26 mouse cellular contexts compared by ENCODE assay signal in genomic region chr11:47305579-47305978, GRCm38 (mm10).
DNase-seq lines count a peak whose midpoint lies in the region; ATAC-seq and TF ChIP-seq lines count a peak whose summit lies in the region.
"Had no signal": no experiment of that assay in that cellular context is flagged by ENCODE, and none has a peak within 500 bp of the region (broad histone marks: within the 10 kb centered on the region; RNA-seq: fewer than 3 reads in every experiment).

No protein-coding gene starts in this region.

- no peak for ATAC-seq in kidney, postnatal 0 days (replicated peaks; ENCODE audit: low FRiP score, low read depth)
- peak; percentile 58; the same call in 1 of the 2 replicates for ATAC-seq in stomach, embryonic 16.5 days (ENCODE audit: insufficient read depth, low FRiP score)
- ATAC-seq: intestine, embryonic 16.5 days had no signal

- no peak for TF ChIP-seq CTCF in kidney, postnatal 0 days (IDR thresholded peaks at IDR 0.05; ENCODE audit: low read depth)

- no peaks in the 10 kb centered on the region for H3K36me3 ChIP-seq in kidney, postnatal 0 days (ENCODE audit: insufficient read depth, low read length)
- no peaks in the 10 kb centered on the region for H3K36me3 ChIP-seq in stomach, embryonic 16.5 days (ENCODE audit: control insufficient read depth, insufficient read depth, low read length)
- no peaks in the 10 kb centered on the region for H3K36me3 ChIP-seq in hindbrain, embryonic 10.5 days
- H3K36me3 ChIP-seq: embryonic facial prominence, embryonic 13.5 days; G1E; hindbrain, embryonic 13.5 days; limb, embryonic 13.5 days; liver, embryonic 13.5 days; neural tube, embryonic 15.5 days had no signal

- 0 out of 2 replicates have a peak, but pooled peaks cover 3% of the 10 kb centered on the region for H3K4me1 ChIP-seq in kidney, postnatal 0 days (replicated peaks; ENCODE audit: insufficient read depth, low read length)
- H3K4me1 ChIP-seq in stomach, embryonic 16.5 days (ENCODE audit: control insufficient read depth, insufficient read depth, low read length), result peaks cover 6% of the 10 kb centered on the region; the same call in 1 of the 2 replicates
- no peaks in the 10 kb centered on the region for H3K4me1 ChIP-seq in hindbrain, embryonic 10.5 days (replicated peaks)
- H3K4me1 ChIP-seq: embryonic facial prominence, embryonic 13.5 days; hindbrain, embryonic 13.5 days; limb, embryonic 13.5 days; liver, embryonic 13.5 days; neural tube, embryonic 15.5 days had no signal

- H3K9me3 ChIP-seq in kidney, postnatal 0 days (replicated peaks; ENCODE audit: low read length), result no peaks in the 10 kb centered on the region
- H3K9me3 ChIP-seq in stomach, embryonic 16.5 days (replicated peaks; ENCODE audit: control insufficient read depth, low read length), result no peaks in the 10 kb centered on the region
- H3K9me3 ChIP-seq in hindbrain, embryonic 10.5 days, result no peaks in the 10 kb centered on the region
- H3K9me3 ChIP-seq: embryonic facial prominence, embryonic 13.5 days; G1E; hindbrain, embryonic 13.5 days; limb, embryonic 13.5 days; liver, embryonic 13.5 days; neural tube, embryonic 15.5 days had no signal

- no peak overlapping the region for H3K9ac ChIP-seq in kidney, postnatal 0 days (ENCODE audit: low read depth, low read length)
- H3K9ac ChIP-seq in stomach, embryonic 16.5 days (ENCODE audit: low read length), result no peak overlapping the region
- H3K9ac ChIP-seq: embryonic facial prominence, embryonic 13.5 days; hindbrain, embryonic 13.5 days; limb, embryonic 13.5 days; liver, embryonic 13.5 days; neural tube, embryonic 15.5 days had no signal

- no peaks in the 10 kb centered on the region for H3K27me3 ChIP-seq in kidney, postnatal 0 days (ENCODE audit: insufficient read depth, low read length)
- H3K27me3 ChIP-seq in stomach, embryonic 16.5 days (ENCODE audit: control insufficient read depth, insufficient read depth, low read length), result no peaks in the 10 kb centered on the region
- H3K27me3 ChIP-seq in hindbrain, embryonic 10.5 days (ENCODE audit: insufficient read depth, poor library complexity, severe bottlenecking), result no peaks in the 10 kb centered on the region
- H3K27me3 ChIP-seq: embryonic facial prominence, embryonic 13.5 days; hindbrain, embryonic 13.5 days; limb, embryonic 13.5 days; liver, embryonic 13.5 days; neural tube, embryonic 15.5 days had no signal

- H3K4me2 ChIP-seq in kidney, postnatal 0 days (ENCODE audit: low read length), result no peak overlapping the region
- no peak overlapping the region for H3K4me2 ChIP-seq in stomach, embryonic 16.5 days (ENCODE audit: low read depth, low read length)
- H3K4me2 ChIP-seq: embryonic facial prominence, embryonic 13.5 days; hindbrain, embryonic 13.5 days; limb, embryonic 13.5 days; liver, embryonic 13.5 days; neural tube, embryonic 15.5 days had no signal

- H3K27ac ChIP-seq in kidney, postnatal 0 days, result no peak overlapping the region
- peak overlapping the region; percentile 42; the same call in 1 of the 2 replicates for H3K27ac ChIP-seq in stomach, embryonic 16.5 days (ENCODE audit: low read length)
- no peak overlapping the region for H3K27ac ChIP-seq in hindbrain, embryonic 10.5 days
- H3K27ac ChIP-seq: embryonic facial prominence, embryonic 13.5 days; heart, adult 2 months; hindbrain, embryonic 13.5 days; left cerebral cortex, adult 2 months; limb, embryonic 13.5 days; liver, embryonic 13.5 days; neural tube, embryonic 15.5 days had no signal

- peak; percentile 57 for DNase-seq in kidney, postnatal 0 days (ENCODE audit: low spot score)
- no peak for DNase-seq in kidney, postnatal 10 days
- DNase-seq in 3T3-L1 (ENCODE audit: low read depth, low spot score), result peak; percentile 51
- DNase-seq in NIH3T3 (ENCODE audit: low read depth), result peak; percentile 20
- no peak for DNase-seq in thymus, postnatal 0 days (ENCODE audit: low spot score)
- DNase-seq in hindbrain, embryonic 10.5 days (ENCODE audit: low spot score), result no peak
- DNase-seq: adrenal gland, postnatal 14 days; cerebellum, adult 11 months; cerebellum, adult 9-10 months; kidney, adult 9 months; liver, embryonic 13.5 days; lung, postnatal 10 days; midbrain, embryonic 14.5 days; retina, postnatal 1 day; right cerebral cortex, postnatal 14 days; thymus, adult 2 months had no signal

- no peak overlapping the region for H3K4me3 ChIP-seq in kidney, postnatal 0 days (replicated peaks; ENCODE audit: low read depth, low read length)
- no peak overlapping the region for H3K4me3 ChIP-seq in stomach, embryonic 16.5 days (replicated peaks; ENCODE audit: low read length)
- H3K4me3 ChIP-seq in hindbrain, embryonic 10.5 days, result no peak overlapping the region
- H3K4me3 ChIP-seq: embryonic facial prominence, embryonic 13.5 days; erythroblast, embryonic 14.5 days; heart, adult 2 months; hindbrain, embryonic 13.5 days; left cerebral cortex, adult 2 months; limb, embryonic 13.5 days; liver, embryonic 13.5 days; neural tube, embryonic 15.5 days had no signal

Comparison
In these comparisons a context has a peak if more than half of its experiments do, and no peak if none do; other contexts are left out.
1. DNase-seq: peak in kidney, postnatal 0 days (single experiment), 3T3-L1 (single experiment) and NIH3T3 (single experiment); none in kidney, postnatal 10 days (single experiment), thymus, postnatal 0 days (single experiment) and hindbrain, embryonic 10.5 days (single experiment).